Mouse (Mus musculus): ENCODE measurements around the gene Kcnj2. TPM values are rescaled to one million over a fixed set of nuclear protein-coding genes. Genes with fewer than 3 reads are reported as not detected.
A peak's percentile ranks its signal among the peaks of the same experiment; 100 is the strongest.

The Kcnj2 gene
- polyA plus RNA-seq, 1 experiment from 2014 or later = 0.68 TPM

DNA sequence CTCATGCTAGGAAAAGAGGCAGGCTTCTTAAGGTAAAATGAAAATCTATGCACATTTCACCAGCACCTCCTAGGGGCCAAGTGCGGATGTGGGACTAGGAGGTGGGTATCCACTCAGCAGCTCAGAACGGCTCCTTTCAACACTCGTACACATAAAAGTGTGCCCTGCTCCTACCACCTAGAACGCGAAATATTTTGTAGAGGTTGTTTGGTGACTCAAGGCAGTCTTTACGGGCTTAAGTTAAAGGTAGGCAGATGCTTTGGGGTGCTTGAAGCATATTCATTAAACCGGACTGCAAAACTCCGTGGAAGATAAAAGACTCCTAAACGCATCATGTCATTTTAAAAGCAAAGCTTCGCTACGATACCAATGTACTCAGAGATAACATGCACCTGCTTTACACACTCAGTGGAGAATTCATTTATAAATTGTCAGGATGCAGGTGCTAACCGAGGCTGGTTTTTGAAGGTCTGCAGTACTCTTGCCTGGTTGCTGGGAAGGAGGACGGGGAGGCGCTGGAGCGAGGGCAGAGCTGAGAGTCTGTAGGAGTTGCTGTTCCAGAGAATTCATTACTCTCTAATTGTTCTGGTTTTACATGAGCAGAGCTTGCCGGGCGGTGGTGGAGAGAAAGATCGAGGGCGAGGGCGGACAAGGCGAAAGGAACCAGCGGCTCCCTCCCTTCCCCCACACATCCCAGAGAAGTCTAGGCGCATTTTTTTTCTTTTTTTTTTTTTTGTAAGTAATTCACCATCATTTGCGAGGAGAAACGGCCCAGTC lies 1.0 kb upstream of the Kcnj2 start:
- no peaks in the 10 kb centered on the region; the same call in 1 of the 2 replicates for H3K4me1 ChIP-seq (replicated peaks; ENCODE audit: insufficient read depth, low read length)
- under 1% methylated on average over 25 of the region's 25 CpGs for WGBS
- 0 out of 2 replicates have a peak overlapping the region, but pooled peaks have one; percentile 38 for H3K9ac ChIP-seq (ENCODE audit: low read depth, low read length)
- peak; percentile 77 for DNase-seq (ENCODE audit: low spot score)
- H3K4me2 ChIP-seq (ENCODE audit: low read length) = peak overlapping the region; percentile 97
- ATAC-seq (replicated peaks; ENCODE audit: low FRiP score, low read depth) = no peak
- H3K36me3 ChIP-seq (ENCODE audit: insufficient read depth, low read length) = no peaks in the 10 kb centered on the region
- no peaks in the 10 kb centered on the region for H3K9me3 ChIP-seq (replicated peaks; ENCODE audit: low read length)
- H3K27ac ChIP-seq = peak overlapping the region; percentile 50; the same call in 1 of the 2 replicates
- peak overlapping the region; percentile 68 for H3K4me3 ChIP-seq (replicated peaks; ENCODE audit: low read depth, low read length)
- no peaks in the 10 kb centered on the region for H3K27me3 ChIP-seq (ENCODE audit: insufficient read depth, low read length)
- peak; percentile 75 for TF ChIP-seq CTCF (IDR thresholded peaks at IDR 0.05; ENCODE audit: low read depth)

DNA sequence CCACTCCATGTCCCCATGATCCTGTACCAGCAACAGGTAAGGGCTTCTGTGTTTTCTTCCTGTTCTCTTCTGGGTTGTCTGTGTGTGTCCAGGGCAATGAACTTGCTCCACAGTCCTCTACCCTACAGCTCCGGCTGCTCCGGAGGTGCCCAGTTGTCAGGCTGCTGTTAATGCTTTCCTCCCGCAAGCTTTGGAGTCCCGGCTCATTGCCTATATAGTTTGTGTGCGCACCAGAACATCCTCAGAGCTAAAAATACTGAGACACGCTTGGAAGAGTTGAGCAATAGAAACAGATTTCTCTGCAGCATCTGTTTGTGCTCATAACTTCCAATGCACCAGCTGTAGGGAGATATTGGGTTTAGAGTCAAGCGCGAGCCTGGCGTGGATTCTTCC lies 331 bp downstream of the Kcnj2 start:
- 0% methylated on average over 9 of the region's 9 CpGs for WGBS
- TF ChIP-seq CTCF (IDR thresholded peaks at IDR 0.05; ENCODE audit: low read depth) = no peak; the same call in 1 of the 2 replicates
- peak overlapping the region; percentile 40; the same call in 1 of the 2 replicates for H3K9ac ChIP-seq (ENCODE audit: low read depth, low read length)
- DNase-seq (ENCODE audit: low spot score) = no peak
- no peaks in the 10 kb centered on the region for H3K27me3 ChIP-seq (ENCODE audit: insufficient read depth, low read length)
- H3K36me3 ChIP-seq (ENCODE audit: insufficient read depth, low read length) = no peaks in the 10 kb centered on the region
- H3K4me1 ChIP-seq (replicated peaks; ENCODE audit: insufficient read depth, low read length) = no peaks in the 10 kb centered on the region; the same call in 1 of the 2 replicates
- H3K4me2 ChIP-seq (ENCODE audit: low read length) = peak overlapping the region; percentile 97
- ATAC-seq (replicated peaks; ENCODE audit: low FRiP score, low read depth) = peak; percentile 37
- peak overlapping the region; percentile 68 for H3K4me3 ChIP-seq (replicated peaks; ENCODE audit: low read depth, low read length)
- H3K9me3 ChIP-seq (replicated peaks; ENCODE audit: low read length) = no peaks in the 10 kb centered on the region
- H3K27ac ChIP-seq = no peak overlapping the region

- no peaks in the 10 kb centered on the region for H3K27me3 ChIP-seq (ENCODE audit: insufficient read depth, low read length)
- H3K9ac ChIP-seq (ENCODE audit: low read depth, low read length) = no peak overlapping the region
- no peak for DNase-seq (ENCODE audit: low spot score)
- no peak for ATAC-seq (replicated peaks; ENCODE audit: low FRiP score, low read depth)
- no peak overlapping the region for H3K4me2 ChIP-seq (ENCODE audit: low read length)
- no peak overlapping the region for H3K4me3 ChIP-seq (replicated peaks; ENCODE audit: low read depth, low read length)
- no peak overlapping the region for H3K27ac ChIP-seq
- no peaks in the 10 kb centered on the region for H3K9me3 ChIP-seq (replicated peaks; ENCODE audit: low read length)
- H3K36me3 ChIP-seq (ENCODE audit: insufficient read depth, low read length) = no peaks in the 10 kb centered on the region
- no peak for TF ChIP-seq CTCF (IDR thresholded peaks at IDR 0.05; ENCODE audit: low read depth)
- H3K4me1 ChIP-seq (replicated peaks; ENCODE audit: insufficient read depth, low read length) = no peaks in the 10 kb centered on the region; the same call in 1 of the 2 replicates
- WGBS = 79% methylated on average over 3 of the region's 3 CpGs
Measured at GRCm38 (mm10) chr11:111067787-111068186, 1.8 kb downstream of the Kcnj2 start.

DNA sequence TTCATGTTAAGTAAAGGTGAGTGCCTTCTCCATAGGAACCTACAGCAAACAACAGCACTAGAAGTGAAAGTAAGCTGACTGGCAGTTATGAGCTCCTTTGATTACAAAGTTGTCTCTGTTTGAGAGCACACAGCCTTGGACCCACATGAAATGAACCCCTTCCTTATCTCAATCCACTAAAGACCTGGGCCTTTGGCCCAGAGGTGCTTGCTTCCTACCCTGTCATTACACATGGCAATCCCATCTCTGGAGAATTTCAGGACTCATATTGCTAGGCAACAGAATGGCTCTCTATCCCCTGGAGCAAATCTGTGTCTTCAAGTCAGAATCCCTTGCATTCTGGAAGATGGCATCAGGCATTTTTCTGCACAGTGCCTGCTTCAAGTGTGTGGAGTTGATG lies 4.5 kb downstream of the Kcnj2 start:
- TF ChIP-seq CTCF (IDR thresholded peaks at IDR 0.05; ENCODE audit: low read depth) = no peak
- ATAC-seq (replicated peaks; ENCODE audit: low FRiP score, low read depth) (no peak), DNase-seq (ENCODE audit: low spot score) (no peak)
- no peak overlapping the region for H3K4me2 ChIP-seq (ENCODE audit: low read length)
- no peak overlapping the region for H3K4me3 ChIP-seq (replicated peaks; ENCODE audit: low read depth, low read length)
- no peak overlapping the region for H3K9ac ChIP-seq (ENCODE audit: low read depth, low read length)
- H3K36me3 ChIP-seq (ENCODE audit: insufficient read depth, low read length) = no peaks in the 10 kb centered on the region
- H3K27ac ChIP-seq = no peak overlapping the region
- no peaks in the 10 kb centered on the region; the same call in 1 of the 2 replicates for H3K4me1 ChIP-seq (replicated peaks; ENCODE audit: insufficient read depth, low read length)
- H3K9me3 ChIP-seq (replicated peaks; ENCODE audit: low read length) = no peaks in the 10 kb centered on the region
- H3K27me3 ChIP-seq (ENCODE audit: insufficient read depth, low read length) = no peaks in the 10 kb centered on the region

DNA sequence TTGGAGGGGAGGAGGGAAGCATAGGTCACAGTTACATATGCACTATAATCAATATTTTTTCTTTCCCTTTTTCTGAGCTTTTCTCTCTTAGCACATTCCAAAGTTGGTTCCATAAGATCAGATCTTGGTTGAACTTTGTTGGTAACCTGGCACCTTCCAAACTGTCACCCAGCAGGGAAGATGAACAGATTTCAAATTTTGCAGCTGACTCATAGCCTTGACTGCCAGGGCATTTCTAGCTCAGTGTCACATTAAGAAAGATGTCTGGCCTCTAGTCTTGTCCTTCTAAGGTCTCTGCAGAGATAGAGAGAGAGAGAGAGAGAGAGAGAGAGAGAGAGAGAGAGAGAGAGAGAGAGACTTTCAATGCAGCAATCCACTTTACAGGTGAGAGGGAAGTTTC lies 8.2 kb downstream of the Kcnj2 start:
- Histone ChIP-seq H3K4me3 (replicated peaks; ENCODE audit: low read depth, low read length) (no peak overlapping the region), H3K9me3 (replicated peaks; ENCODE audit: low read length) (no peaks in the 10 kb centered on the region), H3K9ac (ENCODE audit: low read depth, low read length) (no peak overlapping the region), H3K27me3 (ENCODE audit: insufficient read depth, low read length) (no peaks in the 10 kb centered on the region), H3K27ac (no peak overlapping the region), H3K4me2 (ENCODE audit: low read length) (no peak overlapping the region), H3K36me3 (ENCODE audit: insufficient read depth, low read length) (no peaks in the 10 kb centered on the region), H3K4me1 (replicated peaks; ENCODE audit: insufficient read depth, low read length) (no peaks in the 10 kb centered on the region)
- DNase-seq (ENCODE audit: low spot score) (no peak), ATAC-seq (replicated peaks; ENCODE audit: low FRiP score, low read depth) (no peak)
- TF ChIP-seq CTCF (IDR thresholded peaks at IDR 0.05; ENCODE audit: low read depth) = no peak

GRCm38 (mm10) chr11:111078107-111078506 lies 12.1 kb downstream of the Kcnj2 start:
- H3K9me3 ChIP-seq (replicated peaks; ENCODE audit: low read length) = no peaks in the 10 kb centered on the region
- ATAC-seq (replicated peaks; ENCODE audit: low FRiP score, low read depth) = no peak
- 77% methylated on average over 11 of the region's 11 CpGs for WGBS

More at GRCm38 (mm10) chr11:111078107-111078506, 12.1 kb downstream of the Kcnj2 start:
- no peak for TF ChIP-seq CTCF (IDR thresholded peaks at IDR 0.05; ENCODE audit: low read depth)
- Histone ChIP-seq H3K27me3 (ENCODE audit: insufficient read depth, low read length) (no peaks in the 10 kb centered on the region), H3K27ac (no peak overlapping the region), H3K4me2 (ENCODE audit: low read length) (no peak overlapping the region), H3K36me3 (ENCODE audit: insufficient read depth, low read length) (no peaks in the 10 kb centered on the region), H3K4me3 (replicated peaks; ENCODE audit: low read depth, low read length) (no peak overlapping the region), H3K9ac (ENCODE audit: low read depth, low read length) (no peak overlapping the region), H3K4me1 (replicated peaks; ENCODE audit: insufficient read depth, low read length) (no peaks in the 10 kb centered on the region)
- DNase-seq (ENCODE audit: low spot score) = no peak
